Mouse (Mus musculus): ENCODE results near the gene Rhbdl3. TPM values are rescaled to one million over a fixed set of nuclear protein-coding genes. Genes with fewer than 3 reads are reported as not detected.

The Rhbdl3 gene
- 14.9 and 15.2 TPM in 2 replicates for polyA plus RNA-seq (2014; fragmentation: Nextera tagmentation; extraction: Ambion mirVana)

DNA sequence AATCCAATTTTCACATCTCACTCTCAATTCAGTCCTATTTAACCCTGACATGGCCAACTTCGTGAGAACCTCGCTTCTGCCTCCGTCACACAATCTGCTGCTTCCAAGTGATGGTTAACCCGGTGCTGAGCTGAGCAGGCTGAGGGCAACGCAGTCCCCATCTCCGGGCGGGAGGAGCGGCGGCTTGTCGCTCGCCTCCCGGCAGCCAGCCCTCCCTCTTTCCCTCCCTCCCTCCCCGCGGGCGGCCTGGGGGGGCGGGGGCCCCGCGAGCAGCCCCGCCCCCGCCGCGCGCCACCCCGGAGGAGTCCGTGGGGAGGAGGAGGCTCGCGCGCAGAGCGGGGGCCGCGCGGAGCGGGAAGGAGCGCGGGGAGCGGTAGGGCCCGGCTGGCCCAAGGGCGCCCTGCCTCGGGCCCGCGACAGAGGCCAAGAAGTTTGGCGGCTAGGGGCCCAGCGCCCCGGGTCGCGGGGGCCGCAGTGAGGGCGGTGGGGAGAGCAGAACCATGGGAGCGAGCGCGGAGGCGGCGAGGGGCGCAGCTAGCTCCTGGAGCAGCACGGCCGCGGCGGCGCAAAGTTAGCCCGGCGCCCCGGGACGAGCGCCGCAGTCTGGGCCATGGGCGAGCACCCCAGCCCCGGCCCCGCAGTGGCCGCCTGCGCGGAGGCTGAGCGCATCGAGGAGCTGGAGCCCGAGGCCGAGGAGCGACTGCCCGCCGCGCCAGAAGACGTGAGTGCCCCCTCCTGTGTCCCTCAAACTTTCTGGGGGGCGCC lies at the start of gene Rhbdl3:
Gene Rhbdl3, plus strand, starts transcription at position 362 of the 765 bp plus-strand sequence.
- 1% methylated on average over 60 of the region's 81 CpGs for WGBS
- Histone ChIP-seq H3K9ac (ENCODE audit: low read length) (peak within 1 kb of the TSS; percentile 84), H3K36me3 (ENCODE audit: control insufficient read depth, insufficient read depth, low read length) (no peaks in the 10 kb centered on the region), H3K27me3 (ENCODE audit: control insufficient read depth, insufficient read depth, low read length) (no peaks in the 10 kb centered on the region; the same call in 1 of the 2 replicates), H3K9me3 (ENCODE audit: control insufficient read depth, low read length) (no peaks in the 10 kb centered on the region; the same call in 1 of the 2 replicates), H3K27ac (ENCODE audit: low read depth, low read length) (peak within 1 kb of the TSS; percentile 82), H3K4me3 (ENCODE audit: low read depth, low read length) (peak within 1 kb of the TSS; percentile 79), H3K4me2 (peak within 1 kb of the TSS; percentile 92), H3K4me1 (ENCODE audit: control insufficient read depth, insufficient read depth, low read length) (peaks cover 23% of the 10 kb centered on the region)
- DNase-seq (ENCODE audit: low spot score, missing footprints) (peak; percentile 96), ATAC-seq (ENCODE audit: low FRiP score) (peak; percentile 63)

DNA sequence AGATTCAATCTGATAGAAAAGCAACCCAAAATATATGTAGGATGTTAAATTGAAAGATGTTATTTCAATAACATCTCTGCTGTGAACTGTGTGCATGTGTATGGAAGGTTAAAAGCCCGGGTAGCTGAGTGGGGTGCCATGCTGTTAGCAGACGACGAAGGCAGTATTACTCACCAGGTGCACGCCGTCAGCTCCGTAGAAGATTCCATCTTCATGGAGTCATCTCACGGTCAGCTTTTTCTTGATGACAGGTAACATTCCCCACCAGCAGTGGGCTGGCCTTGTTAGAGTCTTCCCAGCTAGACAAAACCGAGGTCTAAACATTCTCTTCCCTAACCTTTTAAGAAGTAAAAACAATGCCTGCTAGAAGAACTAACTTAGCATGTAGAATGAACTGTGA lies 36.6 kb upstream of the Rhbdl3 start:
- no peaks in the 10 kb centered on the region for H3K27me3 ChIP-seq (ENCODE audit: control insufficient read depth, insufficient read depth, low read length)
- H3K9me3 ChIP-seq (ENCODE audit: control insufficient read depth, low read length): no peaks in the 10 kb centered on the region
- no peaks in the 10 kb centered on the region for H3K4me1 ChIP-seq (ENCODE audit: control insufficient read depth, insufficient read depth, low read length)
- DNase-seq (ENCODE audit: low spot score, missing footprints) (peak; percentile 57), ATAC-seq (ENCODE audit: low FRiP score) (no peak)
- H3K27ac ChIP-seq (ENCODE audit: low read depth, low read length): no peak overlapping the region
- 0 out of 2 replicates have a peak, but pooled peaks cover 5% of the 10 kb centered on the region for H3K36me3 ChIP-seq (ENCODE audit: control insufficient read depth, insufficient read depth, low read length)
- WGBS: 95% methylated on average over 8 of the region's 8 CpGs
- H3K4me3 ChIP-seq (ENCODE audit: low read depth, low read length): no peak overlapping the region
- no peak overlapping the region for H3K9ac ChIP-seq (ENCODE audit: low read length)
- H3K4me2 ChIP-seq: no peak overlapping the region

DNA sequence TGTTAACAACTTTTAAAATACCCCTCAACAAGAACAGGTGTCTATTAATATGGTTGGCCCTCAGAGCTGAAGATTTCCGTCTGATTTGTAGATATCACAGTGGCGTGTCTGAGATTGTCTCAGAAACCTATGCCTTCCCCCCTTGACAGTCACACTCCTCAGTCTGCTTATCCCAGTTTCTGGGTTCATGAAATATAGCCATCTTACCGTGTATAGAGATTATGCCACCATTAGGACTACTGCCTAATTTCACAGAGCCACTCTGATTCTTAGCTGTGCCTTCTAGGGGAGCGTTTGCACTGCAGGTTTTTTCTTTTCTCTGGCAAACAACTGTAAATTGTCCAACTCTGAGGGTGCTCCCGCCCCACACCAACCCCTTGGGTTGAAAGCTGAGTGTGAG lies 29.6 kb upstream of the Rhbdl3 start:
- ATAC-seq (ENCODE audit: low FRiP score) (no peak), DNase-seq (ENCODE audit: low spot score, missing footprints) (peak; percentile 62)
- Histone ChIP-seq H3K4me1 (ENCODE audit: control insufficient read depth, insufficient read depth, low read length) (no peaks in the 10 kb centered on the region), H3K36me3 (ENCODE audit: control insufficient read depth, insufficient read depth, low read length) (no peaks in the 10 kb centered on the region), H3K9me3 (ENCODE audit: control insufficient read depth, low read length) (no peaks in the 10 kb centered on the region), H3K27me3 (ENCODE audit: control insufficient read depth, insufficient read depth, low read length) (no peaks in the 10 kb centered on the region), H3K4me2 (no peak overlapping the region), H3K9ac (ENCODE audit: low read length) (no peak overlapping the region), H3K4me3 (ENCODE audit: low read depth, low read length) (no peak overlapping the region), H3K27ac (ENCODE audit: low read depth, low read length) (no peak overlapping the region)
- 90% methylated on average over 5 of the region's 5 CpGs for WGBS

DNA sequence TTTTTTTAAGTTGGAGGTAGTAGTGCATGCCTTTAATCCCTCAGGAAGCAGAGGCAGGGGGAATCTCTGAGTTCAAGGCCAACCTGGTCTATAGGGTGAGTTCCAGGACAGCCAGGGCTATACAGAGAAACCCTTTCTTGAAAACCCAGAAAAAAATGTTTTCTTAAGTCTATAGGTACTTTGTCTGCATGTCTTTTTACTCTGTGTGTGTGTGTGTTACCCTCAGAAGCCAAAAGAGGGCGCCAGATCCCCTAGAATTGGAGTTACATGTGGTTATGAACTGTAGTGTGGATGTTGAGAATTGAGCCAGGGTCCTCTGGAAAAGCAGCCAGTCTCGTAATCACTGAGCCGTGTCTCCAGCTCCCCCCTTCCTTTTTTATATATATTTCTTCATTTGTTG lies 25.7 kb upstream of the Rhbdl3 start:
- 64% methylated on average over 3 of the region's 3 CpGs for WGBS
- Histone ChIP-seq H3K9me3 (ENCODE audit: control insufficient read depth, low read length) (no peaks in the 10 kb centered on the region), H3K36me3 (ENCODE audit: control insufficient read depth, insufficient read depth, low read length) (no peaks in the 10 kb centered on the region), H3K27me3 (ENCODE audit: control insufficient read depth, insufficient read depth, low read length) (no peaks in the 10 kb centered on the region), H3K4me3 (ENCODE audit: low read depth, low read length) (no peak overlapping the region), H3K4me2 (no peak overlapping the region), H3K27ac (ENCODE audit: low read depth, low read length) (no peak overlapping the region), H3K4me1 (ENCODE audit: control insufficient read depth, insufficient read depth, low read length) (no peaks in the 10 kb centered on the region), H3K9ac (ENCODE audit: low read length) (no peak overlapping the region)
- DNase-seq (ENCODE audit: low spot score, missing footprints) (peak; percentile 59), ATAC-seq (ENCODE audit: low FRiP score) (no peak)

DNA sequence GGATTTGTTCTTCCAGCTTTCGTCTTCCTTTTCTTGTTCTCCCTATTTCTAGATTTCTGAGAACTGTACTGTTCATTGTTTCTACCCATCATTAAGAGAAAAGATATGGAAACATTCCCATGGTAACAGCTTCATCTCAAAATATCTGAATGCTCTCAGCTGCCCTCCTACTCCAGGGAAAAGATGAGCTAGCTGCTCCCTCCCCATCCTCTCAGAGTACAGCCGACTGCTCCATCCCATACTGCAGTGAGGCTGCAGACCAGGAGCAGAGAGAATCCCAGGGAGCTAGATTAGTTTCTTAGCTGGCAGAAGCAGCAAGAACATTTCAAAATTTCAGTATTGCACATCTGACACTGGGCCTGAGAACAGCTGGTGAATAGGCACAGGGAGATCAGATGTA lies 22.7 kb upstream of the Rhbdl3 start:
- H3K27ac ChIP-seq (ENCODE audit: low read depth, low read length): no peak overlapping the region
- 70% methylated on average over 2 of the region's 2 CpGs for WGBS
- H3K9ac ChIP-seq (ENCODE audit: low read length): no peak overlapping the region
- H3K36me3 ChIP-seq (ENCODE audit: control insufficient read depth, insufficient read depth, low read length): no peaks in the 10 kb centered on the region
- no peaks in the 10 kb centered on the region for H3K27me3 ChIP-seq (ENCODE audit: control insufficient read depth, insufficient read depth, low read length)
- H3K4me2 ChIP-seq: no peak overlapping the region
- ATAC-seq (ENCODE audit: low FRiP score) (no peak), DNase-seq (ENCODE audit: low spot score, missing footprints) (no peak)
- H3K4me3 ChIP-seq (ENCODE audit: low read depth, low read length): no peak overlapping the region
- H3K9me3 ChIP-seq (ENCODE audit: control insufficient read depth, low read length): no peaks in the 10 kb centered on the region
- H3K4me1 ChIP-seq (ENCODE audit: control insufficient read depth, insufficient read depth, low read length): no peaks in the 10 kb centered on the region

DNA sequence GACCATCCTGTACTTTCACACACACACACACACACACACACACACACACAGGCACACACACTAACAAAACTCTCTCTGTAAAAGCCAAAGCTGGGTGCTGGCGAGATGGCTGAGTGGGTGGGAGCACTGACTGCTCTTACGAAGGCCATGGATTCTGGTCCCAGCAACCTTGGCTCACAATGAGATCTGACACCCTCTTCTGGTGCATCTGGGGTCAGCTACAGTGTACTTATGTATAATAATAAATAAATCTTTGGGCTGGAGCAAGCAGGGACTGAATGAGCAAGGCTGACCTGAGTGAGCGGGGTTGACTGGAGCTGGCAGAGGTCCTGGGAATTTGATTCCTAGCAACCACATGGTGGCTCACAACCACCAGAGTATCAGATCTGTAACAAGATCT lies 16.9 kb upstream of the Rhbdl3 start:
- no peak overlapping the region for H3K4me2 ChIP-seq
- H3K9me3 ChIP-seq (ENCODE audit: control insufficient read depth, low read length): no peaks in the 10 kb centered on the region
- peak; percentile 76 for DNase-seq (ENCODE audit: low spot score, missing footprints)
- no peak overlapping the region for H3K9ac ChIP-seq (ENCODE audit: low read length)
- H3K4me3 ChIP-seq (ENCODE audit: low read depth, low read length): no peak overlapping the region
- no peak for ATAC-seq (ENCODE audit: low FRiP score)
- no peaks in the 10 kb centered on the region for H3K27me3 ChIP-seq (ENCODE audit: control insufficient read depth, insufficient read depth, low read length)
- WGBS: 90% methylated on average over 3 of the region's 3 CpGs
- no peaks in the 10 kb centered on the region for H3K36me3 ChIP-seq (ENCODE audit: control insufficient read depth, insufficient read depth, low read length)
- no peak overlapping the region for H3K27ac ChIP-seq (ENCODE audit: low read depth, low read length)
- H3K4me1 ChIP-seq (ENCODE audit: control insufficient read depth, insufficient read depth, low read length): no peaks in the 10 kb centered on the region

DNA sequence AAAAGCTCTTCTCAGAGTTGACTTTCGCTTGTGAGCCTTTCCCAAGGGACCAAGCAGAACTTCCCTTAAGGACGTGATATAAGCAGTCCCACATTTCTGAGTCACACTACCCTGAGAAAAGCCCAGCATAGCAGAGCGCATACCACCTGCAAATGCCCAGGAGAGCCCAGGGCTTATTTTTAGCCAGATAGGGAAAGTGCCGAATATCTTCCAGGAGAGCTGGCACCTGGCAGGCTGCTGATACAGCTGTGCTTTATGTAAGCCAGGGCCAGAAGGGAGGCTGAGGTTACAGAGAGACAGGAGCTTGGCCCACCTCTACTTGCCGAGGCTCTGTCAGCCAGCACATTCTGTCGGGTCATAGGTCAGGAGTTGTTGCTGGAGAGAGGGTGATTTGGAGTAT lies 16.1 kb upstream of the Rhbdl3 start:
- H3K9ac ChIP-seq (ENCODE audit: low read length): no peak overlapping the region
- H3K36me3 ChIP-seq (ENCODE audit: control insufficient read depth, insufficient read depth, low read length): no peaks in the 10 kb centered on the region
- no peak overlapping the region for H3K4me3 ChIP-seq (ENCODE audit: low read depth, low read length)
- no peak overlapping the region for H3K27ac ChIP-seq (ENCODE audit: low read depth, low read length)
- no peak overlapping the region for H3K4me2 ChIP-seq
- DNase-seq (ENCODE audit: low spot score, missing footprints) (no peak), ATAC-seq (ENCODE audit: low FRiP score) (no peak)
- no peaks in the 10 kb centered on the region for H3K9me3 ChIP-seq (ENCODE audit: control insufficient read depth, low read length)
- H3K27me3 ChIP-seq (ENCODE audit: control insufficient read depth, insufficient read depth, low read length): no peaks in the 10 kb centered on the region
- WGBS: 72% methylated on average over 6 of the region's 6 CpGs
- 0 out of 2 replicates have a peak, but pooled peaks cover 1% of the 10 kb centered on the region for H3K4me1 ChIP-seq (ENCODE audit: control insufficient read depth, insufficient read depth, low read length)

DNA sequence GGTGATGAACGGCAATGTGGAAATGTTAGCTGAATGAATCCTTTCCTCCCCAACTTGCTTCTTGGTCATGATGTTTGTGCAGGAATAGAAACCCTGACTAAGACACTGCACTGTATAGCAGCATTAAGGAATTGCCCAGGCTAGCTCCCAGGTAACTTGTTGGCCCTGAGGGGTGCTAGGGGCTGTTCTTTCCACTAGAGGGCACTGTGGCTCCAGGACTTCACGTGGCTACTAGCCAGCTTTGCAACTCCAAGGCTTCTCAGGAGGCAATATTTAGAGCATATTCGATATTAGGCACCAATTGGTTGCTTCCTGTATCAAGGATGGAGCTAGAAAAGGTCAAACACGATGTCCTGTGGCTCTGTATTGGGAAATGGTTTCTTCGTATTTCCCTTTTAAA lies 13.6 kb upstream of the Rhbdl3 start:
- H3K4me3 ChIP-seq (ENCODE audit: low read depth, low read length): no peak overlapping the region
- no peaks in the 10 kb centered on the region for H3K27me3 ChIP-seq (ENCODE audit: control insufficient read depth, insufficient read depth, low read length)
- no peak overlapping the region for H3K4me2 ChIP-seq
- WGBS: 21% methylated on average over 5 of the region's 5 CpGs
- no peak overlapping the region for H3K9ac ChIP-seq (ENCODE audit: low read length)
- ATAC-seq (ENCODE audit: low FRiP score): no peak
- H3K27ac ChIP-seq (ENCODE audit: low read depth, low read length): no peak overlapping the region
- H3K9me3 ChIP-seq (ENCODE audit: control insufficient read depth, low read length): no peaks in the 10 kb centered on the region
- peak; percentile 98 for DNase-seq (ENCODE audit: low spot score, missing footprints)
- H3K36me3 ChIP-seq (ENCODE audit: control insufficient read depth, insufficient read depth, low read length): no peaks in the 10 kb centered on the region
- 0 out of 2 replicates have a peak, but pooled peaks cover 5% of the 10 kb centered on the region for H3K4me1 ChIP-seq (ENCODE audit: control insufficient read depth, insufficient read depth, low read length)

DNA sequence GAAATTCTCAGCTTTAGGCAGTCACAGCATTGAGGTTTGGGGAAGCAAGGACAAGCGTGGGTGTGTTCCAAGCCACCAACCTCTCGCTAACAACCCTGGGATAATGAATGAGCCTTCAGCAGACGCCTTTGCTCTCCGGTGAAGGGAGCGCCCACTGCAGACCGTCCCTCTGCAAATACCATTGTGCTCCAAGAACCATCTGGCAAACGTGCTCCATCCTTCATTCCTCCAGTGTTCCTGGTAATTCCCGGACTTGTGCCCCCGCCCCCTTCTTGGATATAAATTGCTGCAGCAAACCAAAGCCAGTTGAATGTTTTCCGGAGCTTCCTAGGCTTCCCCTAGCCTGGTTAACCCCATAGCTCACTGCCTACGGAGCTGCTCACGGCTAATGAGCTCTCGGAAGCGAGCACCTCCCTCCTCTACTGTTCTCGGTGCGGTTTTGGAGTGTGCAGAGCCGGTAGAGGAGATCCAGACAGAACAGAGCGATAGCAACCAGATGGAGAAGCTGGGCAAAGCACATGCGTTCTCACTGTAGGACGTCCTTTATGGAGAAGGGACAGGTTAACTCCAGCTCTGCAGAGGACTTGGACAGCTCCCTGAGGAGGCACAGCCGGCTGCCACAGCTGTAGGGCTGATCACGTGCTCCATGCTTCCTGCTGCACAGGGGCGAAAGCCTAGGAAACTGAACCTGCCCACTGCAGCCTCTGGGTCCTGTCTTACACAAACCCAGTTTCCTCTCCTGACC lies 10.8 kb upstream of the Rhbdl3 start:
- no peaks in the 10 kb centered on the region for H3K36me3 ChIP-seq (ENCODE audit: control insufficient read depth, insufficient read depth, low read length)
- H3K4me3 ChIP-seq (ENCODE audit: low read depth, low read length): peak overlapping the region; percentile 25
- 3% methylated on average over 23 of the region's 23 CpGs for WGBS
- ATAC-seq (ENCODE audit: low FRiP score) (peak; percentile 73; the same call in 1 of the 2 replicates), DNase-seq (ENCODE audit: low spot score, missing footprints) (peak; percentile 94)
- H3K4me1 ChIP-seq (ENCODE audit: control insufficient read depth, insufficient read depth, low read length): 0 out of 2 replicates have a peak, but pooled peaks cover 8% of the 10 kb centered on the region
- peak overlapping the region; percentile 51 for H3K4me2 ChIP-seq
- H3K9ac ChIP-seq (ENCODE audit: low read length): peak overlapping the region; percentile 48
- H3K27me3 ChIP-seq (ENCODE audit: control insufficient read depth, insufficient read depth, low read length): no peaks in the 10 kb centered on the region
- H3K27ac ChIP-seq (ENCODE audit: low read depth, low read length): no peak overlapping the region; the same call in 1 of the 2 replicates
- H3K9me3 ChIP-seq (ENCODE audit: control insufficient read depth, low read length): no peaks in the 10 kb centered on the region

Measured in midbrain, embryonic 11.5 days (tissue).